Mouse (Mus musculus) CH12.LX (cell line): ENCODE measurements at regions not wholly inside any gene's neighbourhood (a gene's known extent, or its start where the extent isn't known, plus 50 kb on each side); places are given as distances from the start of the nearest gene placed in this dataset.

Source experiments
- DNase-seq: peaks from one replicate; pipeline ENCODE4 v3.0.0-alpha.2; 2013; ENCODE audit errors: extremely low read depth
- H3K27ac ChIP-seq: 2 replicates; pipeline ENCODE4 v1.5.1; 2012; ENCODE audit warnings: low read depth, mild to moderate bottlenecking, control low read depth, moderate library complexity; ENCODE audit not compliant: insufficient read depth
- H3K27me3 ChIP-seq: replicated peaks from 2 replicates; pipeline ENCODE3; 2012; ENCODE audit warnings: inconsistent platforms
- H3K36me3 ChIP-seq, 2 experiments: replicated peaks in 1 of 2; 2 replicates each; pipeline versions ENCODE3 to v1.6.1; 2012; ENCODE audit warnings: inconsistent platforms in 1 of 2, low read length in 1 of 2, mild to moderate bottlenecking in 1 of 2, mixed read lengths in 1 of 2, moderate library complexity in 1 of 2; ENCODE audit not compliant: control insufficient read depth in 1 of 2, insufficient read depth in 1 of 2
- H3K4me1 ChIP-seq, 2 experiments: 2 replicates each; pipeline ENCODE4 v1.6.1; 2012; ENCODE audit warnings: inconsistent platforms in 1 of 2, moderate library complexity in 1 of 2; ENCODE audit not compliant: insufficient read depth in 2 of 2, control insufficient read depth in 1 of 2
- H3K4me2 ChIP-seq: 2 replicates; pipeline ENCODE4 v1.6.1; 2012; ENCODE audit warnings: low read depth, mild to moderate bottlenecking, control low read depth; ENCODE audit not compliant: poor library complexity, insufficient read depth, severe bottlenecking
- H3K4me3 ChIP-seq, 3 experiments: fragments of 150-350 bp in 1 of 3; sonication (generic) in 1 of 3; replicated peaks in 1 of 3; 2 replicates each; pipeline versions ENCODE3 to v1.5.1; 2011 to 2012; ENCODE audit warnings: low read depth in 2 of 3, low read length in 2 of 3, mild to moderate bottlenecking in 2 of 3, moderate library complexity in 2 of 3, control low read depth in 1 of 3, improper control_type of control experiment in 1 of 3, inconsistent platforms in 1 of 3, mixed read lengths in 1 of 3; ENCODE audit not compliant: poor library complexity in 1 of 3
- H3K79me2 ChIP-seq: replicated peaks from 2 replicates; pipeline ENCODE4 v1.6.1; 2012; ENCODE audit warnings: mild to moderate bottlenecking, moderate library complexity; ENCODE audit not compliant: control insufficient read depth, poor library complexity, insufficient read depth, severe bottlenecking; ENCODE audit errors: extremely low read depth
- H3K9ac ChIP-seq: 2 replicates; pipeline ENCODE4 v1.6.1; 2012; ENCODE audit warnings: low read depth, mild to moderate bottlenecking, control low read depth, moderate library complexity; ENCODE audit not compliant: insufficient read depth
- H3K9me3 ChIP-seq: replicated peaks from 2 replicates; pipeline ENCODE3; 2012; ENCODE audit warnings: low read length, inconsistent platforms, mixed read lengths
- CHD1 ChIP-seq: IDR thresholded peaks from 2 replicates; pipeline ENCODE4 v1.6.1; 2012; ENCODE audit warnings: low read depth, low read length, improper control_type of control experiment, inconsistent platforms
- CHD2 ChIP-seq: IDR thresholded peaks from 2 replicates; pipeline ENCODE4 v1.6.1; 2011; ENCODE audit warnings: low read length, improper control_type of control experiment
- EP300 ChIP-seq: IDR thresholded peaks from 2 replicates; pipeline ENCODE4 v1.6.1; 2011; ENCODE audit warnings: low read length, improper control_type of control experiment
- JUND ChIP-seq: conservative IDR thresholded peaks from 2 replicates; pipeline ENCODE4 v1.6.1; 2011; ENCODE audit warnings: low read depth, low read length, improper control_type of control experiment
- MAFK ChIP-seq: IDR thresholded peaks from 2 replicates; pipeline ENCODE4 v1.6.1; 2011; ENCODE audit warnings: low read length, improper control_type of control experiment; ENCODE audit not compliant: insufficient replicate concordance
- MAX ChIP-seq: IDR thresholded peaks from 2 replicates; pipeline ENCODE4 v1.6.1; 2011; ENCODE audit warnings: low read length, improper control_type of control experiment
- MYC ChIP-seq: IDR thresholded peaks from 2 replicates; pipeline ENCODE4 v1.6.1; 2011; ENCODE audit warnings: low read depth, mild to moderate bottlenecking, improper control_type of control experiment, low read length
- NELFE ChIP-seq: IDR thresholded peaks from 2 replicates; pipeline ENCODE4 v1.6.1; 2011; ENCODE audit warnings: low read depth, low read length, improper control_type of control experiment
- NRF1 ChIP-seq: IDR thresholded peaks from 2 replicates; pipeline ENCODE4 v1.6.1; 2014; ENCODE audit warnings: low read depth, mild to moderate bottlenecking, inconsistent platforms, low read length, improper control_type of control experiment, moderate library complexity
- POLR2A ChIP-seq: IDR thresholded peaks from 2 replicates; pipeline ENCODE4 v1.6.1; 2011; ENCODE audit warnings: low read depth, mild to moderate bottlenecking, improper control_type of control experiment, low read length
- POLR2AphosphoS2 ChIP-seq: IDR thresholded peaks from 2 replicates; pipeline ENCODE4 v1.6.1; 2011; ENCODE audit warnings: low read depth, low read length, improper control_type of control experiment
- RCOR1 ChIP-seq: conservative IDR thresholded peaks from 2 replicates; pipeline ENCODE4 v1.6.1; 2012; ENCODE audit warnings: low read depth, mild to moderate bottlenecking, inconsistent platforms, low read length, improper control_type of control experiment
- TBP ChIP-seq: conservative IDR thresholded peaks from 2 replicates; pipeline ENCODE4 v1.6.1; 2011; ENCODE audit warnings: low read depth, low read length, improper control_type of control experiment
- dilution Hi-C: fragments of 300-500 bp; cut with MboI; formaldehyde crosslinking; loops from 2 replicates; pipeline ENCODE4 v1.14.3; 2020; ENCODE audit warnings: low sequenced_read_pairs; ENCODE audit not compliant: extremely low pct_unique_long_range_greater_than_20kb, extremely low pct_ligation_motif_present
- in situ Hi-C: fragments of 300-500 bp; cut with MboI; formaldehyde crosslinking; loops from 3 replicates; pipeline ENCODE4 v1.14.3; 2019; ENCODE audit warnings: low sequenced_read_pairs, low pct_ligation_motif_present, low pct_unique_long_range_greater_than_20kb, mixed read lengths

DNA sequence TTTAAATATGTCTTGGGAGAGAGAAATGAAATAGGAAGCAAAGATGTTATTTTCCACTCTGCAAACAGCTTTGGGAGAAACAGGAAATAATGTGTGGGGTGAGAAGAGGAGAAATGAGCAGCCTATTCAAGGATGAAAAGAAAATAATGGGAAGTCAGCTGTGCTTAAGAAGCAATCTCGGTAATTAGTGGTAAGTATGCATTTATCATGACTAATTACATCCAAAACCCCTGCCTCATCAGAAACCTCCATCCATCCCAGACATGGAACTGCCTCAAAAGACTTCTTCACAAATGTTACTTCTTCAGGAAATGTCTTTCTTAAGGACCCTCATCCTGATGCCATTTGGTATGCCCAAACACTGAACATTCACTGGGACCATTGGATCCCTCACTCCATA is 699.7 kb downstream of the Rapgef2 start:
- Histone ChIP-seq H3K27me3 (no peaks in the 10 kb centered on the region), H3K4me2 (no peak overlapping the region), H3K4me3 (no peak overlapping the region), H3K9me3 (peaks cover 34% of the 10 kb centered on the region), H3K36me3 (no peaks in the 10 kb centered on the region), H3K9ac (no peak overlapping the region), H3K79me2 (no peaks in the 10 kb centered on the region), H3K4me1 (no peaks in the 10 kb centered on the region), H3K27ac (no peak overlapping the region)
- no peak for DNase-seq
- in situ Hi-C loops (no loop called here), dilution Hi-C loops (no loop called here)
- TF ChIP-seq NRF1 (no peak), JUND (no peak), MYC (no peak), CHD2 (no peak), POLR2AphosphoS2 (no peak), EP300 (no peak), MAFK (no peak), RCOR1 (no peak), TBP (no peak), POLR2A (no peak)

DNA sequence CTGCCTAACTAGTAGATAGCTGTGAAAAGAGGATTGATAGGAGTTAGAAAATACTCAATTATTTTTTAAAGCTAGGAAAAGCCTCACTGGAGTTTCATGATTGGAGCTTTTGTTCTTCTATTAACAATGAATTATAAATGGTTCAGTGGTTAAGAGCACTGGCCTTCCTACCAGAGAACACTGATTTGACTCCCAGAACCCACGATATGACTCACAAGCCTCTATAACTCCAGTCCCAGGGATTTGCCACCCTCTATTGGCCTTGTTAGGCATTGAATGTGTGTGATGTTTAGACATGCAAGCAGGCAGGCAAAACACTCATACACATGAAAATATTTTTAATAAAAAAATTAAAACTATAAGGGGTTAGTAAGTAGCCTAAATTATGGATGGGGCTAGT is 704.4 kb downstream of the Rapgef2 start:
- no peak overlapping the region for H3K4me3 ChIP-seq
- H3K36me3 ChIP-seq, result no peaks in the 10 kb centered on the region
- no peaks in the 10 kb centered on the region for H3K79me2 ChIP-seq
- H3K4me2 ChIP-seq, result no peak overlapping the region
- TF ChIP-seq MAX, result no peak
- no peaks in the 10 kb centered on the region for H3K27me3 ChIP-seq
- peaks cover 33% of the 10 kb centered on the region for H3K9me3 ChIP-seq
- H3K4me1 ChIP-seq, result no peaks in the 10 kb centered on the region
- H3K27ac ChIP-seq, result no peak overlapping the region
- dilution Hi-C loops, result no loop called here
- in situ Hi-C loops, result no loop called here
- DNase-seq, result no peak
- no peak overlapping the region for H3K9ac ChIP-seq

DNA sequence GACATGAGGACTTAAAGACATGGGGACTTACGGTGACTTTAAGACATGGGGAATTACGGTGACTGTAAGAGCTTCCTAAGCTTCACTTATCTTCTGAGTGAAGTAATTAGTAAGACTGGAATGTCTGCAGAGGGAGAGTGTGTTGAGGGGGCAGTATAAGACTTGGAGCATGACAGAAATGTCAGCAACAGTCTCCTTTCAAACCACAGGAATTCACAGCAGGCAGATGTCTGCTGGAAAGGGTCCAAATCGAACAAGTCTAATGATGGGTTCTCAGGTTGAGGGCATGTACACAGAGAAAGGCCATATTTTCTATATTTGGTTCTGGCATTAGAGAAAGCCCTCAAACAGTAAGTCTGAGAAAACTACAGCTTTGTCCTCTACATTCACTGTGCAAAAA is 705.2 kb downstream of the Rapgef2 start:
- H3K9me3 ChIP-seq, result peaks cover 36% of the 10 kb centered on the region
- H3K79me2 ChIP-seq, result no peaks in the 10 kb centered on the region
- no peaks in the 10 kb centered on the region for H3K27me3 ChIP-seq
- no peak overlapping the region for H3K9ac ChIP-seq
- no peak for DNase-seq
- dilution Hi-C loops (no loop called here), in situ Hi-C loops (no loop called here)
- H3K4me1 ChIP-seq, result no peaks in the 10 kb centered on the region
- no peak for TF ChIP-seq POLR2A
- no peak for TF ChIP-seq EP300
- no peak for TF ChIP-seq NELFE
- no peak for TF ChIP-seq RCOR1
- TF ChIP-seq CHD1, result no peak
- TF ChIP-seq NRF1, result no peak
- no peak overlapping the region for H3K4me2 ChIP-seq
- H3K27ac ChIP-seq, result no peak overlapping the region
- no peak overlapping the region for H3K4me3 ChIP-seq
- no peaks in the 10 kb centered on the region for H3K36me3 ChIP-seq
